Mouse (Mus musculus) 3T3-L1 (cell line): ENCODE results near the gene Vmn1r27.

Experiments used
- DNase-seq: peaks from one replicate; pipeline ENCODE4 v3.0.0-alpha.2; 2015; ENCODE audit warnings: low read depth, low spot score

The Vmn1r27 gene

GRCm38 (mm10) chr6:58218721-58219120 is at the start of gene Vmn1r27:
Gene Vmn1r27, minus strand, starts transcription at chr6:58218821.
- DNase-seq: no peak

- DNase-seq: no peak
Measured at GRCm38 (mm10) chr6:58261737-58262136, 43.1 kb upstream of the Vmn1r27 start, which contains the start of gene Vmn1r28. Gene Vmn1r28, plus strand, starts transcription at chr6:58262037.

- DNase-seq: peak; percentile 15
Measured at GRCm38 (mm10) chr6:58216119-58216518, 2.5 kb downstream of the Vmn1r27 start.
